Comparison of ENCODE assay signal across 8 mouse cellular contexts in the genomic region with DNA sequence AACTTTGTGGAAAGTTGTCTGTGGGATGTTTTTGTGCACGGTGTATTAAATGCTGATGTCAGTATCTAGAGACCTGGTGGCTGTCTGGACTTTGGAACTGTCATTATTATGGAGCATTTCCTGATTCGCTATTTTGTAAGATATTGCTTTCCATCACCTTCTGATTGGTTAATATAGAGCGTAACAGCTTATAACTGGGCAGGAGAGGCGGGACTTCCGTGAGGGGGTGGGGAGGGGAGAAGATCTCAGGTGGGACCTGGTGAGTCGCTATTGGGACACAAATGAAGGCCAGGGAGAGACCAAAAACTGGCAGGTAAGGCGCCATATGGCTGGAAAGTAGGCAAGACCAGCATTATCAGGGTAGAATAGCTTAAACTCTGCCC. TPM values are rescaled to one million over a fixed set of nuclear protein-coding genes. Genes with fewer than 3 reads are reported as not detected.
DNase-seq lines count a peak whose midpoint lies in the region; ATAC-seq and TF ChIP-seq lines count a peak whose summit lies in the region.

No protein-coding gene starts in this region.

- H3K27me3 ChIP-seq in forebrain, postnatal 0 days (ENCODE audit: insufficient read depth, low read length): no peaks in the 10 kb centered on the region
- H3K27me3 ChIP-seq in limb, embryonic 12.5 days: no peaks in the 10 kb centered on the region
- H3K27me3 ChIP-seq in neural tube, embryonic 14.5 days (ENCODE audit: control insufficient read depth, insufficient read depth, low read length): no peaks in the 10 kb centered on the region

- H3K4me2 ChIP-seq in forebrain, postnatal 0 days (ENCODE audit: low read depth): peak overlapping the region; percentile 29; the same call in 1 of the 2 replicates
- H3K4me2 ChIP-seq in limb, embryonic 12.5 days: peak overlapping the region; percentile 41
- H3K4me2 ChIP-seq in neural tube, embryonic 14.5 days (ENCODE audit: low read depth, low read length): peak overlapping the region; percentile 30

- H3K4me3 ChIP-seq in forebrain, postnatal 0 days (ENCODE audit: low read depth, low read length): peak overlapping the region; percentile 3; the same call in 1 of the 2 replicates
- 0 out of 2 replicates have a peak overlapping the region, but pooled peaks have one; percentile 1 for H3K4me3 ChIP-seq in limb, embryonic 12.5 days (replicated peaks)
- no peak overlapping the region for H3K4me3 ChIP-seq in neural tube, embryonic 14.5 days (ENCODE audit: low read depth, low read length)

- H3K36me3 ChIP-seq in forebrain, postnatal 0 days (ENCODE audit: insufficient read depth): no peaks in the 10 kb centered on the region
- H3K36me3 ChIP-seq in limb, embryonic 12.5 days: no peaks in the 10 kb centered on the region
- H3K36me3 ChIP-seq in neural tube, embryonic 14.5 days (ENCODE audit: control insufficient read depth, insufficient read depth, low read length): no peaks in the 10 kb centered on the region

- no peaks in the 10 kb centered on the region for H3K4me1 ChIP-seq in forebrain, postnatal 0 days (ENCODE audit: insufficient read depth)
- peaks cover 19% of the 10 kb centered on the region for H3K4me1 ChIP-seq in limb, embryonic 12.5 days (replicated peaks)
- peaks cover 3% of the 10 kb centered on the region; the same call in 1 of the 2 replicates for H3K4me1 ChIP-seq in neural tube, embryonic 14.5 days (ENCODE audit: control insufficient read depth, insufficient read depth, low read length)

- H3K9ac ChIP-seq in forebrain, postnatal 0 days: no peak overlapping the region
- no peak overlapping the region for H3K9ac ChIP-seq in limb, embryonic 12.5 days (replicated peaks)
- no peak overlapping the region for H3K9ac ChIP-seq in neural tube, embryonic 14.5 days (replicated peaks; ENCODE audit: low read depth, low read length)

- peak; percentile 8 for DNase-seq in thymus, postnatal 25 days
- no peak for DNase-seq in thymus, postnatal 14 days
- DNase-seq in forebrain, postnatal 0 days: no peak
- no peak for DNase-seq in left cerebral cortex, adult 9 months (ENCODE audit: low spot score in 2 of 2)
- DNase-seq in right cerebral cortex, postnatal 14 days: no peak
- no peak for DNase-seq in ovary, adult 18-20 months (ENCODE audit: low spot score)

- 55% methylated on average over 7 of the region's 7 CpGs for WGBS in forebrain, postnatal 0 days
- 56% methylated on average over 7 of the region's 7 CpGs for WGBS in limb, embryonic 12.5 days
- WGBS in neural tube, embryonic 14.5 days: 55% methylated on average over 7 of the region's 7 CpGs

- H3K9me3 ChIP-seq in forebrain, postnatal 0 days (ENCODE audit: low read length): no peaks in the 10 kb centered on the region
- H3K9me3 ChIP-seq in limb, embryonic 12.5 days: no peaks in the 10 kb centered on the region
- no peaks in the 10 kb centered on the region; the same call in 1 of the 2 replicates for H3K9me3 ChIP-seq in neural tube, embryonic 14.5 days (ENCODE audit: control insufficient read depth, low read length)

- peak overlapping the region; percentile 75; the same call in 1 of the 2 replicates for H3K27ac ChIP-seq in forebrain, postnatal 0 days (ENCODE audit: low read depth, low read length)
- H3K27ac ChIP-seq in limb, embryonic 12.5 days: no peak overlapping the region
- H3K27ac ChIP-seq in neural tube, embryonic 14.5 days (ENCODE audit: low read depth, low read length): no peak overlapping the region

- no peak for TF ChIP-seq CTCF in forebrain, postnatal 0 days (IDR thresholded peaks at IDR 0.05; ENCODE audit: low read depth)

- peak; percentile 25; the same call in 1 of the 2 replicates for ATAC-seq in forebrain, postnatal 0 days
- ATAC-seq in limb, embryonic 12.5 days (ENCODE audit: insufficient number of reproducible peaks, insufficient read depth, low FRiP score, low TSS enrichment, low read depth): no peak
- no peak for ATAC-seq in neural tube, embryonic 14.5 days (ENCODE audit: low read depth)

RNA-seq across cellular contexts. Expression of a gene that starts 7.8 kb away (rescaled TPM):
- not detected in 2 replicates for total RNA-seq in forebrain, postnatal 0 days (2014; rRNA removed)
- 0.55 TPM in 1 of 2 replicates, not detected in the other for polyA plus RNA-seq in forebrain, postnatal 0 days (2015; fragmentation: Nextera tagmentation; extraction: Ambion mirVana)
- not detected in 2 replicates for polyA plus RNA-seq in limb, embryonic 12.5 days (2016; fragmentation: Nextera tagmentation; extraction: Ambion mirVana)
- polyA plus RNA-seq in neural tube, embryonic 14.5 days (2014; fragmentation: Nextera tagmentation; extraction: Ambion mirVana): not detected in 2 replicates
